Comparison of ENCODE assay signal across 16 mouse cellular contexts in the genomic region with DNA sequence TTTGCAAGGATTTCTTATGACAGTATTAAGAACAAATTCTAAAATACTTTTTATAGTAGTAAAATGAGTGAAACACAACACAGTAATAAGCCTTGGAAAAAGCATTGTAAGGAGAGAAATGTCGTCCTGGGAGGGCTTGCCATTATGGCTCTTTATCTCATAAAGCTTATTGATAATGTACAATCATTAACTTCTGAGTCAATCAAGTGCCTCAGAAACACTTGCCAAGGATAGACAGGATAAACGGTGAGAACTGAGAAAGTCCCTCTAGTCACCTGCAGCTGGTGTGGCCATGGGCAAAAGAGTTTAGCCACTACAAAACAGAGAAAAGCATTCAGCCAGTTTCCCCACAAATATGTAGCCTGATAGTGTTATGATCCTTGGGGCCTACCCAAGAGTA.
"Had no signal": no experiment of that assay in that cellular context is flagged by ENCODE, and none has a peak within 500 bp of the region (broad histone marks: within the 10 kb centered on the region; RNA-seq: fewer than 3 reads in every experiment).

No protein-coding gene starts in this region.

- H3K4me2 ChIP-seq: neural tube, embryonic 13.5 days; neural tube, embryonic 15.5 days; stomach, embryonic 15.5 days had no signal

- H3K27ac ChIP-seq: neural tube, embryonic 13.5 days; neural tube, embryonic 15.5 days; stomach, embryonic 15.5 days; stomach, postnatal 0 days had no signal

- H3K27me3 ChIP-seq: neural tube, embryonic 13.5 days; neural tube, embryonic 15.5 days; stomach, embryonic 15.5 days had no signal

- H3K36me3 ChIP-seq: neural tube, embryonic 13.5 days; neural tube, embryonic 15.5 days; stomach, embryonic 15.5 days had no signal

- H3K4me1 ChIP-seq: neural tube, embryonic 13.5 days; neural tube, embryonic 15.5 days; stomach, embryonic 15.5 days had no signal

- H3K9me3 ChIP-seq: neural tube, embryonic 13.5 days; neural tube, embryonic 15.5 days; stomach, embryonic 15.5 days had no signal

- H3K9ac ChIP-seq: neural tube, embryonic 13.5 days; neural tube, embryonic 15.5 days; stomach, embryonic 15.5 days had no signal

- DNase-seq: retina, postnatal 1 day; right cerebral cortex, adult 18-20 months; right cerebral cortex, postnatal 14 days; right cerebral cortex, postnatal 25 days; right cerebral cortex, postnatal 4 days; spleen, adult 18-20 months; thymus, adult 18-20 months; thymus, adult 2 months; thymus, postnatal 14 days; thymus, postnatal 25 days; thymus, postnatal 36 days; thymus, postnatal 4 days had no signal

- H3K4me3 ChIP-seq: neural tube, embryonic 13.5 days; neural tube, embryonic 15.5 days; stomach, embryonic 15.5 days had no signal
